Mouse (Mus musculus): ENCODE results near the gene Atp12a. TPM values are rescaled to one million over a fixed set of nuclear protein-coding genes. Genes with fewer than 3 reads are reported as not detected.

Atp12a gene
- polyA plus RNA-seq, 1 experiment: not detected

- no peak overlapping the region for H3K4me3 ChIP-seq (ENCODE audit: insufficient read depth, low read length)
- no peaks in the 10 kb centered on the region for H3K4me1 ChIP-seq (ENCODE audit: control insufficient read depth, insufficient read depth, low read length)
- no peak overlapping the region for H3K27ac ChIP-seq (ENCODE audit: insufficient read depth, low read depth, low read length)
- TF ChIP-seq POLR2A (IDR thresholded peaks at IDR 0.05; ENCODE audit: borderline replicate concordance, low read depth, low read length) (no peak), CTCF (IDR thresholded peaks at IDR 0.05; ENCODE audit: low read depth, low read length) (no peak)
These were observed 38.2 kb downstream of the Atp12a start for GRCm38 (mm10) chr14:56403072-56403375.

Other genes starting within 250 kb of the Atp12a start
- gene Gzme, start 244.4 kb upstream of the Atp12a start, polyA plus RNA-seq (2012; ENCODE audit: insufficient read depth, insufficient read length, missing spikeins): 0.60 and 1.1 TPM in 2 replicates
- gene Gzmd, start 232.5 kb upstream of the Atp12a start, polyA plus RNA-seq (2012; ENCODE audit: insufficient read depth, insufficient read length, missing spikeins): not detected in 2 replicates
- not detected in 2 replicates for gene Gzmg, start 205.5 kb upstream of the Atp12a start, polyA plus RNA-seq (2012; ENCODE audit: insufficient read depth, insufficient read length, missing spikeins)
- not detected in 2 replicates for gene Gzmn, start 190.5 kb upstream of the Atp12a start, polyA plus RNA-seq (2012; ENCODE audit: insufficient read depth, insufficient read length, missing spikeins)
- not detected in 2 replicates for gene Gzmf, start 153.7 kb upstream of the Atp12a start, polyA plus RNA-seq (2012; ENCODE audit: insufficient read depth, insufficient read length, missing spikeins)
- gene Gzmc, start 130.4 kb upstream of the Atp12a start, polyA plus RNA-seq (2012; ENCODE audit: insufficient read depth, insufficient read length, missing spikeins): not detected in 2 replicates
- not detected in 2 replicates for gene Gzmb, start 102.8 kb upstream of the Atp12a start, polyA plus RNA-seq (2012; ENCODE audit: insufficient read depth, insufficient read length, missing spikeins)
- 0.83 and 1.3 TPM in 2 replicates for gene Rnf17, start 37.5 kb downstream of the Atp12a start, polyA plus RNA-seq (2012; ENCODE audit: insufficient read depth, insufficient read length, missing spikeins)
- gene Cenpj, start 210.4 kb downstream of the Atp12a start, polyA plus RNA-seq (2012; ENCODE audit: insufficient read depth, insufficient read length, missing spikeins): 9.6 and 17.0 TPM in 2 replicates
- 38.3 and 43.7 TPM in 2 replicates for gene Parp4, start 210.6 kb downstream of the Atp12a start, polyA plus RNA-seq (2012; ENCODE audit: insufficient read depth, insufficient read length, missing spikeins)

Data from bone marrow macrophage, adult 2 months (primary cell).